Mouse (Mus musculus) macrophage (primary cell): ENCODE data around the gene Dpy19l1. TPM values are rescaled to one million over a fixed set of nuclear protein-coding genes. Genes with fewer than 3 reads are reported as not detected.

ENCODE experiments used
- H3K27ac ChIP-seq: fragments of 350-480 bp; formaldehyde crosslinking; 2 replicates; pipeline ENCODE4 v1.9.0; 2021
- H3K36me3 ChIP-seq: fragments of 350-480 bp; formaldehyde crosslinking; 2 replicates; pipeline ENCODE4 v1.9.0; 2021; ENCODE audit errors: inconsistent target
- H3K4me3 ChIP-seq: fragments of 350-480 bp; formaldehyde crosslinking; 2 replicates; pipeline ENCODE4 v1.9.0; 2021; ENCODE audit errors: inconsistent target
- H3K79me2 ChIP-seq: fragments of 350-480 bp; formaldehyde crosslinking; 2 replicates; pipeline ENCODE4 v1.9.0; 2021; ENCODE audit errors: inconsistent target
- WGBS: methylation state at CpG from one replicate; pipeline ENCODE4 v1.1.7; 2026; ENCODE audit warnings: inconsistent platforms; ENCODE audit not compliant: missing documents; 5-methylcytosine and 5-hydroxymethylcytosine counted together
- polyA plus RNA-seq: library from polyadenylated mRNA; stranded (reverse); fragments of 250-400 nt; gene quantifications from 3 replicates; pipeline ENCODE4 v1.2.4, GENCODE M21; 2018; ENCODE audit warnings: inconsistent platforms

The Dpy19l1 gene
- polyA plus RNA-seq, 1 experiment from 2014 or later: 9.7 TPM

- Histone ChIP-seq H3K79me2 (peaks cover 52% of the 10 kb centered on the region), H3K4me3 (peak overlapping the region; percentile 51; the same call in 1 of the 2 replicates), H3K36me3 (no peaks in the 10 kb centered on the region), H3K27ac (no peak overlapping the region)
- 40% methylated on average over 2 of the region's 2 CpGs for WGBS
Observed at GRCm38 (mm10) chr9:24501618-24502017, 1.3 kb downstream of the Dpy19l1 start.

DNA sequence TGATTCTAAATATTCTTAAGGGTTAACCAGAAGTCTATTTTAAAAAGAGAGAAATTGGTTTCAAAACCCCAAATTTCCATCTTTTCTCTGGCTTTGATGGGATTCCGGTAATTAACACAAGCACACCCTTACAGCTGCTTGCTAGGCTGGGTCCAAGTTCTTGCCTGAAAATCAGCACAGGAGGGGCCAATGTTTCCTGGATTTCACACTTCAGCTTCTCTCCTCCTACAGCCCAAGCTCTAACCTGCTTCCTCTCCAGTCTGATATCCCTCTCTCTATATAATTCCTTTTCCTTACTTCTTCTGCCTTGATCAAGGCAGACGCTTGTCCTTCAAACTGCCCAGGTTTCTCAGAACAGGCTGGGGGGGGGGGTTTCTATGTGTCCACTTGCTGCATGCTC, 6.7 kb downstream of the Dpy19l1 start:
- Histone ChIP-seq H3K79me2 (peaks cover 76% of the 10 kb centered on the region), H3K36me3 (no peaks in the 10 kb centered on the region), H3K27ac (no peak overlapping the region), H3K4me3 (no peak overlapping the region)
- 97% methylated on average over 2 of the region's 2 CpGs for WGBS

DNA sequence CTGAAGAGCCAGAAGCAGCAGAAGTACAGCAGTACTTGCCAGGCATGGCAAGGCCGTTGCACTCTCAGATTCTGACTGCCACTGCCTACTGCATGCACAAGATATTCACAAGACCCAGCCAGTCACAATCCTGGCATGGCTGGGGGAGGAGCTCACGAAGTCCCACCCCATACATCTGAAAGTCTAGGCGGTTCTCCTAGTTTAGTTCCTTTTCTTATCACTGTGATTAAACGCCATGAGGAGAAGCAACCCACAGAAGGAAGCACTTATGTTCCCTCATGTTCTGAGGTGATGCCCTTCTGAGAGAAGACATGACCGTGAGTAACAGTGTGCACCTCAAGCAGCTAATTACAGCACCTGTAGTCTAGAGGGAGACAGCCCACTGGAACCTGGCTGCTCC, 12.4 kb downstream of the Dpy19l1 start:
- Histone ChIP-seq H3K36me3 (no peaks in the 10 kb centered on the region), H3K27ac (no peak overlapping the region), H3K79me2 (peaks cover 63% of the 10 kb centered on the region; the same call in 1 of the 2 replicates), H3K4me3 (no peak overlapping the region)
- 86% methylated on average over 5 of the region's 5 CpGs for WGBS

DNA sequence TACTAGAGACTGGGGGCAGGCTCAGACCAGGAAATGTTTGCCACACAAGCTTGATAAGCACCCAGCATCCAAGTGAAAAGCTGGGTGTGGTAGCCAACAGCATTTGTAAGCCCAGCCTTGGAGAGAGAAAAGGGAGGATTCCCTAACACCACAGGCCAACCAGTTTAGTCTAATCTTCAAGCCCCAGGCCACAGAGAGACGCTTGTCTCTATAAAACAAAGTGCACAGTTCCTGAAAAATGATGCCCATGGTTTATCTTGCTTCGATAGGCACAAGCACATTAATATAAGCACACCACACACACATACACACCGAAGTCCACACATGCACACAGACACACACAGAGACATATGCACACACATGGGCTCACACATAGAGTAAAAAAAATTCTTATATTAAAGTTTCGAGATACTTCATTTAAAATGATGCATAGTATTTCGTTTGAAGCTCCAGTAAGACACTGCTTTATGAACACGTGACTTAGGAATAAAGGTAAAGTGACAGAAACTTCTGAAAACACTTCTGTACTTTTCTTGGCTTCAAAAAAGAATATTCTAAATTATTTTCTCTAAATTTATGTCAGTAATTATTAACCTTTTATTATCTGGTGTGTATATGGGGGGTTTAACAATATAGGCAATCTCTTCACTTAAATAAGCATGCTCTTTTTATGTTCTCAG, 14.4 kb downstream of the Dpy19l1 start:
- H3K79me2 ChIP-seq: peaks cover 50% of the 10 kb centered on the region; the same call in 1 of the 2 replicates
- 91% methylated on average over 6 of the region's 6 CpGs for WGBS
- H3K27ac ChIP-seq: no peak overlapping the region
- no peak overlapping the region for H3K4me3 ChIP-seq
- no peaks in the 10 kb centered on the region for H3K36me3 ChIP-seq

DNA sequence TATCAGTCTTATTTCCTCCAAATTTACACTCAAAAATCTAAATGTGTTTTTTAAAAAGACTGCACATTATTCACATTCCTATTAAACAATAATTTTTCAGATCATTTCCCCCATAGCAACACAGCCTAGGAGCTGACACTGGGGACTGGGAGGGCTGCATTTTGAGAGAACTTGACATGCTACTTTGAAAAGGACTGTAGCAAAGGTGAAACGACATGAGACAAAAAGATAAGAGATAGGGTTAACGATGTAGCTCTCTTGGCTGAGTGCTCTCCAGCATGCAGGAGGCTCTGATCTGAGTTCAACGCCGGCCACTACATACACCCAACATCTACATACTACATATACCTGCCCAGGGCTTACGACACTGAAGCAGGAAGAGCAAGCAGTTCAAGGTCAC, 20.6 kb downstream of the Dpy19l1 start:
- H3K79me2 ChIP-seq: peaks cover 11% of the 10 kb centered on the region; the same call in 1 of the 2 replicates
- no peak overlapping the region for H3K4me3 ChIP-seq
- WGBS: 92% methylated on average over 5 of the region's 5 CpGs
- H3K27ac ChIP-seq: no peak overlapping the region
- no peaks in the 10 kb centered on the region for H3K36me3 ChIP-seq

- Histone ChIP-seq H3K79me2 (no peaks in the 10 kb centered on the region), H3K27ac (no peak overlapping the region), H3K4me3 (no peak overlapping the region), H3K36me3 (no peaks in the 10 kb centered on the region)
- WGBS: 93% methylated on average over 2 of the region's 2 CpGs
Observed at GRCm38 (mm10) chr9:24477251-24477650, 25.7 kb downstream of the Dpy19l1 start.

DNA sequence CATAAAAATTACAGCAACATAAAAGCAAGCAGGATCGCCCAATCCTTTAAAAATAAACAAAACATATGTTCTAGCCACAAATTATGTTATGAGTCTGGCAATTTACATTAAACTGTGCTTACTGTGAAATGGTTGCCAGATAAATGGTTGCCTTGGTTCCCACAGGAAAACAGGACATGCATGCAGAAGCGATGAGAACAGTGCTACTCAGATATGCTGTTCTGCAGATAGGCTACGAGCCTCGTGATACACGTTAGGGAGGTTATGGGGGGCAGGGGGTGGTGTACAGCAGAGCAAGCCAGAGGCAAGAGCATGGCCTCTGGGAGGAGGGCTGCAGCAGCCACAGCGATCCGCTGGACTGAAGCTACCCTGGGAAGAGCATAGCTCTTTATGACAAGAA, 29.1 kb downstream of the Dpy19l1 start:
- Histone ChIP-seq H3K79me2 (no peaks in the 10 kb centered on the region), H3K36me3 (no peaks in the 10 kb centered on the region), H3K4me3 (no peak overlapping the region), H3K27ac (no peak overlapping the region)
- WGBS: 89% methylated on average over 7 of the region's 7 CpGs

GRCm38 (mm10) chr9:24472514-24472913, 30.4 kb downstream of the Dpy19l1 start:
- 97% methylated on average over 3 of the region's 3 CpGs for WGBS
- H3K79me2 ChIP-seq: no peaks in the 10 kb centered on the region
- no peak overlapping the region for H3K27ac ChIP-seq
- H3K36me3 ChIP-seq: no peaks in the 10 kb centered on the region
- H3K4me3 ChIP-seq: no peak overlapping the region

- 99% methylated on average over 5 of the region's 5 CpGs for WGBS
Observed at GRCm38 (mm10) chr9:24470166-24470565, 32.8 kb downstream of the Dpy19l1 start.

GRCm38 (mm10) chr9:24467186-24467585, 35.8 kb downstream of the Dpy19l1 start:
- H3K36me3 ChIP-seq: no peaks in the 10 kb centered on the region
- no peak overlapping the region for H3K27ac ChIP-seq
- WGBS: 95% methylated on average over 5 of the region's 5 CpGs
- no peaks in the 10 kb centered on the region for H3K79me2 ChIP-seq
- H3K4me3 ChIP-seq: no peak overlapping the region

More at GRCm38 (mm10) chr9:24470166-24470565, 32.8 kb downstream of the Dpy19l1 start:
- Histone ChIP-seq H3K36me3 (no peaks in the 10 kb centered on the region), H3K79me2 (no peaks in the 10 kb centered on the region), H3K4me3 (no peak overlapping the region), H3K27ac (no peak overlapping the region)

GRCm38 (mm10) chr9:24466649-24467048, 36.3 kb downstream of the Dpy19l1 start:
- Histone ChIP-seq H3K36me3 (no peaks in the 10 kb centered on the region), H3K4me3 (no peak overlapping the region), H3K27ac (no peak overlapping the region), H3K79me2 (no peaks in the 10 kb centered on the region)
- 100% methylated on average over 1 of the region's 1 CpGs for WGBS

- 98% methylated on average over 9 of the region's 9 CpGs for WGBS
- no peaks in the 10 kb centered on the region for H3K36me3 ChIP-seq
- H3K27ac ChIP-seq: no peak overlapping the region
- H3K4me3 ChIP-seq: no peak overlapping the region
- no peaks in the 10 kb centered on the region for H3K79me2 ChIP-seq
Observed at GRCm38 (mm10) chr9:24461379-24461961, 41.5 kb downstream of the Dpy19l1 start.

DNA sequence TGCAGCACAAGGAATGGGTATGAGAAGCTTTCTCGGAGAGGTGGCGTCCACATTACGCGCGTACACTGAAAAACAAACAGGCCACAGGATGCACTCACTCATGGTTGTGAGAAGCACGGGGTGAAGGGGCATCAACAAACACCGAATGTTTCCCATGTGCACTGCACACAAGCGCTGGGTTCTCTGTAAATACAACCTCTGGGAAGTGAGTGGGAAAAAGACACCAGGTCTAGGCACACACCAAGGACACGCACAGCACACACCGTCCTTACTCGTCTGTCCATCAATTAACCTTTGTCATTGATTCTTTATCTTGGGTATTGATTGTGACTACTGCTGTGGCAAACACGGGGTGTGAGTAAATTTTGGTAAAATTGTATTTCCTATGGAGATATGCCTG, 49.1 kb downstream of the Dpy19l1 start:
- Histone ChIP-seq H3K27ac (no peak overlapping the region), H3K79me2 (no peaks in the 10 kb centered on the region), H3K36me3 (0 out of 2 replicates have a peak, but pooled peaks cover 2% of the 10 kb centered on the region), H3K4me3 (no peak overlapping the region)
- WGBS: 96% methylated on average over 12 of the region's 12 CpGs

GRCm38 (mm10) chr9:24450976-24451375, 52.0 kb downstream of the Dpy19l1 start:
- WGBS: 79% methylated on average over 3 of the region's 3 CpGs
- no peak overlapping the region for H3K4me3 ChIP-seq
- 0 out of 2 replicates have a peak, but pooled peaks cover 2% of the 10 kb centered on the region for H3K36me3 ChIP-seq
- H3K27ac ChIP-seq: no peak overlapping the region
- H3K79me2 ChIP-seq: no peaks in the 10 kb centered on the region

GRCm38 (mm10) chr9:24450524-24450923, 52.4 kb downstream of the Dpy19l1 start:
- H3K79me2 ChIP-seq: no peaks in the 10 kb centered on the region
- H3K36me3 ChIP-seq: 0 out of 2 replicates have a peak, but pooled peaks cover 2% of the 10 kb centered on the region
- no peak overlapping the region for H3K27ac ChIP-seq
- 92% methylated on average over 7 of the region's 7 CpGs for WGBS
- no peak overlapping the region for H3K4me3 ChIP-seq
